Mouse (Mus musculus) urinary bladder, adult 18-20 months (tissue): ENCODE measurements around the gene Zdhhc22.

ENCODE experiments used
- DNase-seq, 2 experiments: peaks; one replicate each; pipeline ENCODE4 v3.0.0; 2022; ENCODE audit warnings: low spot score in 2 of 2, mixed read lengths in 2 of 2

The Zdhhc22 gene

GRCm38 (mm10) chr12:86961589-86962344 lies 28.5 kb downstream of the Zdhhc22 start:
- peak in 1 of 2 experiments; percentile 74 for DNase-seq

GRCm38 (mm10) chr12:86960791-86961335 lies 29.4 kb downstream of the Zdhhc22 start:
- DNase-seq, result no peak

- DNase-seq, result no peak
Measured at GRCm38 (mm10) chr12:86960138-86960537, 30.1 kb downstream of the Zdhhc22 start.

GRCm38 (mm10) chr12:86959661-86960060 lies 30.6 kb downstream of the Zdhhc22 start:
- DNase-seq, result no peak

GRCm38 (mm10) chr12:86958558-86958957 lies 31.7 kb downstream of the Zdhhc22 start:
- DNase-seq, result no peak

GRCm38 (mm10) chr12:86955894-86956293 lies 34.3 kb downstream of the Zdhhc22 start:
- no peak for DNase-seq

- no peak for DNase-seq
Measured at GRCm38 (mm10) chr12:86952331-86952850, 37.8 kb downstream of the Zdhhc22 start.

- DNase-seq, result no peak
Measured at GRCm38 (mm10) chr12:86950961-86951360, 39.3 kb downstream of the Zdhhc22 start.

GRCm38 (mm10) chr12:86950161-86950960 lies 39.9 kb downstream of the Zdhhc22 start:
- DNase-seq, result no peak

- no peak for DNase-seq
Measured at GRCm38 (mm10) chr12:86949501-86949900, 40.7 kb downstream of the Zdhhc22 start.

- no peak for DNase-seq
Measured at GRCm38 (mm10) chr12:86948627-86949026, 41.6 kb downstream of the Zdhhc22 start.

GRCm38 (mm10) chr12:86947681-86948401 lies 42.4 kb downstream of the Zdhhc22 start:
- no peak for DNase-seq

GRCm38 (mm10) chr12:86946862-86947574 lies 43.2 kb downstream of the Zdhhc22 start, which contains the start of gene Cipc:
TSS of gene Cipc (plus strand) at chr12:86947043.
- DNase-seq, result peak; percentile 92 to 98

GRCm38 (mm10) chr12:86946301-86946781 lies 43.9 kb downstream of the Zdhhc22 start:
- no peak for DNase-seq

- peak in 1 of 2 experiments; percentile 60 for DNase-seq
Measured at GRCm38 (mm10) chr12:86945126-86945525, 45.1 kb downstream of the Zdhhc22 start.

GRCm38 (mm10) chr12:86943421-86943820 lies 46.8 kb downstream of the Zdhhc22 start:
- no peak for DNase-seq

- DNase-seq, result no peak
Measured at GRCm38 (mm10) chr12:86941734-86942486, 48.3 kb downstream of the Zdhhc22 start.

- DNase-seq, result no peak
Measured at GRCm38 (mm10) chr12:86941173-86941572, 49.1 kb downstream of the Zdhhc22 start.

GRCm38 (mm10) chr12:86938571-86938970 lies 51.7 kb downstream of the Zdhhc22 start:
- DNase-seq, result no peak
